Mouse (Mus musculus) skeletal muscle tissue, postnatal 0 days (tissue): ENCODE measurements around the gene Sult5a1. TPM values are rescaled to one million over a fixed set of nuclear protein-coding genes. Genes with fewer than 3 reads are reported as not detected.

ENCODE experiments used
- microRNA-seq, 2 experiments: library from miRNA; unstranded; fragments of <30 nt; microRNA quantifications; one replicate each; pipeline ENCODE4; 2016
- polyA plus RNA-seq: library from polyadenylated mRNA; unstranded; fragments of >200 nt; fragmentation: Nextera tagmentation; extraction: Ambion mirVana; gene quantifications from 2 replicates; pipeline ENCODE4 v1.2.1, GENCODE M21; 2015

The Sult5a1 gene
- 13.2 and 13.3 TPM in 2 replicates for polyA plus RNA-seq

GRCm38 (mm10) chr8:123157888-123158465, at the start of gene Sult5a1:
TSS of gene Sult5a1 (minus strand) at chr8:123158315.

GRCm38 (mm10) chr8:123185566-123186409, 27.7 kb upstream of the Sult5a1 start, which contains the start of gene Dpep1:
TSS of gene Dpep1 (plus strand) at chr8:123186242.

GRCm38 (mm10) chr8:123117127-123117731, 40.9 kb downstream of the Sult5a1 start, which contains the start of gene Cpne7:
TSS of gene Cpne7 (plus strand) at chr8:123117374.

DNA sequence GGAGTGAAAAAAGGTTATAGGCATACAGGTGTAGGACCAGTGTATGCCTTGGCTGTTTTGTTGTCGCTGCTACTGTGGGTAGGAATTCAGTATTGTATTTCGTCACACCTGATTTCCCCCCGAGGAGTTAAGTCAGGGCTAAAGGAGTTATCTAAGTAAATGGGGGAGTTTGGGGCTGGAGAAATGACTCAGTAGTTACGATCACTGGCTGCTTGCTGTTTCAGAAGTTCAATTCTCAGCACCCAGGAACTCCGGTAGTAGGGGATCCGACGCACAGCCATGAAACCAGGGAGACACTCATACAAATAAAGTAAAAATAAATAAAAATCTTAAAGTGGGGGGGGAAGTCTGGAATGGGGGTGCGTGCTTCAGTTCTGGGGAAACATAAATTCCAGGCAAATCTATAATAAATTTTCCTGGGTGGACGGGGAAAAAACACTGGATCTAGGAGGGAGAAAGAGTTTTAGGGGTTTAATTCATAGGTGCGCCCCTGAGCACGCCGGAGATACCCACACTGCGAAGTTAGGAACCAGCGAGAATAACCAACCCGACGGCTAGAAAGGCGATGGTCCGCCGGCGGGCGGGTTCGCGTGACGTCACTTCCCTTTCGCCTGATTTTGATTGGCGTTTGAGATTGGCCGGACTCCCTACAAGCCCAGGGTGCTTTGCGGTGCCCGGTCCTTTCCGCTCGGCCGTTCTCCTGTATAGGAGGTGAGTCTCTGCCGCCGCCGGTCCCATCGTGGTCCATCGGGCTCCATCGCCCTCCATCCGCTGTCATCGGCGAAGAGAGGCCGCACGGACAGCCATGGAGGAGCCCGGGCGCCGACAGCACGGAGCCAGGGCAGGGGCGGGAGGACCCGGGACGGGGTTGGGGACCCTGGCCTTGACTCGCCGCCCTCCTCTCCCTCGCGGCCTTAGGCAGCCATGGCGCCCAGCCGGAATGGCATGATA, 56.1 kb downstream of the Sult5a1 start, which contains the start of gene Rpl13:
Rpl13 (plus strand) TSS at position 616 of the 951 bp plus-strand sequence.

Small RNA genes lying within 50 kb of the gene (microRNA-seq; reads per million reads assigned to microRNA genes)
- gene Mir7079 (0 to 0.10 reads per million in 2 experiments), gene Mir7080 (0.10 to 0.42 reads per million in 2 experiments)

Other genes with a start within 250 kb of the Sult5a1 start
- 32.8 and 35.7 TPM in 2 replicates for gene Ankrd11, start 116.0 kb downstream of the Sult5a1 start, polyA plus RNA-seq
- 44.5 and 46.9 TPM in 2 replicates for gene Spg7, start 95.4 kb downstream of the Sult5a1 start, polyA plus RNA-seq
- 1,136 and 1,218 TPM in 2 replicates for gene Rpl13, start 56.0 kb downstream of the Sult5a1 start, polyA plus RNA-seq
- 0.89 and 1.0 TPM in 2 replicates for gene Cpne7, start 40.9 kb downstream of the Sult5a1 start, polyA plus RNA-seq
- gene Dpep1, start 27.9 kb upstream of the Sult5a1 start, polyA plus RNA-seq = 14.2 and 14.8 TPM in 2 replicates
- gene Chmp1a, start 54.4 kb upstream of the Sult5a1 start, polyA plus RNA-seq = 76.6 and 84.8 TPM in 2 replicates
- 1.2 and 1.4 TPM in 2 replicates for gene Spata33, start 54.5 kb upstream of the Sult5a1 start, polyA plus RNA-seq
- 11.7 and 13.6 TPM in 2 replicates for gene Cdk10, start 66.5 kb upstream of the Sult5a1 start, polyA plus RNA-seq
- gene Spata2l, start 77.9 kb upstream of the Sult5a1 start, polyA plus RNA-seq = 1.3 and 1.6 TPM in 2 replicates
- 8.6 and 9.3 TPM in 2 replicates for gene Zfp276, start 95.9 kb upstream of the Sult5a1 start, polyA plus RNA-seq
- 11.8 and 13.8 TPM in 2 replicates for gene Vps9d1, start 96.0 kb upstream of the Sult5a1 start, polyA plus RNA-seq
- 3.5 and 4.5 TPM in 2 replicates for gene Fanca, start 160.3 kb upstream of the Sult5a1 start, polyA plus RNA-seq
- gene Spire2, start 174.4 kb upstream of the Sult5a1 start, polyA plus RNA-seq = 0.43 and 0.45 TPM in 2 replicates
- gene Tcf25, start 215.4 kb upstream of the Sult5a1 start, polyA plus RNA-seq = 124 and 137 TPM in 2 replicates
- not detected in 2 replicates for gene Mc1r, start 248.8 kb upstream of the Sult5a1 start, polyA plus RNA-seq